Mouse (Mus musculus): ENCODE measurements at regions not wholly inside any gene's neighbourhood (a gene's known extent, or its start where the extent isn't known, plus 50 kb on each side); places are given as distances from the start of the nearest gene placed in this dataset.

GRCm38 (mm10) chr17:89297277-89298002, 97.0 kb upstream of the Fshr start:
- no peak for DNase-seq

- no peak for DNase-seq
Observed at GRCm38 (mm10) chr17:89281321-89281720, 80.8 kb upstream of the Fshr start.

- DNase-seq = no peak
Observed at GRCm38 (mm10) chr17:89272141-89272540, 71.7 kb upstream of the Fshr start.

- no peak for DNase-seq
Observed at GRCm38 (mm10) chr17:89255687-89256086, 55.2 kb upstream of the Fshr start.

GRCm38 (mm10) chr17:89250811-89251210, 50.3 kb upstream of the Fshr start:
- DNase-seq = no peak

Data from adrenal gland, adult 8-10 months (tissue).